Mouse (Mus musculus) small intestine, adult 2 months (tissue): ENCODE measurements around the gene Prrt4. TPM values are rescaled to one million over a fixed set of nuclear protein-coding genes. Genes with fewer than 3 reads are reported as not detected.

Experiments used
- H3K27ac ChIP-seq: fragments of 200-500 bp; 2 replicates; pipeline ENCODE4 v1.5.1; 2012; ENCODE audit warnings: low read depth, low read length, control low read depth, inconsistent platforms; ENCODE audit not compliant: insufficient read depth
- H3K27me3 ChIP-seq: fragments of 200-500 bp; 2 replicates; pipeline ENCODE4 v1.6.1; 2012; ENCODE audit warnings: mild to moderate bottlenecking, moderate library complexity, low read length, inconsistent platforms; ENCODE audit not compliant: control insufficient read depth, insufficient read depth
- H3K36me3 ChIP-seq: fragments of 200-500 bp; 2 replicates; pipeline ENCODE4 v1.6.1; 2012; ENCODE audit warnings: mild to moderate bottlenecking, low read length, control low read depth, inconsistent platforms; ENCODE audit not compliant: control insufficient read depth, insufficient read depth
- H3K4me1 ChIP-seq: fragments of 200-500 bp; 2 replicates; pipeline ENCODE4 v1.6.1; 2012; ENCODE audit warnings: low read length, inconsistent platforms, mixed read lengths; ENCODE audit not compliant: control insufficient read depth, insufficient read depth, insufficient read length
- H3K4me3 ChIP-seq: fragments of 200-500 bp; 2 replicates; pipeline ENCODE4 v1.5.1; 2012; ENCODE audit warnings: low read depth, mild to moderate bottlenecking, control low read depth, inconsistent platforms, low read length, moderate library complexity
- CTCF ChIP-seq: fragments of 200-500 bp; IDR thresholded peaks from 2 replicates; pipeline ENCODE4 v1.5.1; 2012; ENCODE audit warnings: low read depth, mild to moderate bottlenecking, control low read depth, inconsistent platforms, low read length, moderate library complexity, mixed read lengths; ENCODE audit not compliant: insufficient replicate concordance, insufficient read length; ENCODE audit errors: extremely low read depth
- POLR2A ChIP-seq: fragments of 200-500 bp; IDR thresholded peaks from 2 replicates; pipeline ENCODE4 v1.6.1; 2012; ENCODE audit warnings: low read depth, mild to moderate bottlenecking, control low read depth, inconsistent platforms, low read length, moderate library complexity
- WGBS: fragments of 180-500 bp; shearing (Covaris S2); methylation state at CpG from one replicate; pipeline ENCODE4 v1.1.7; 2018; 5-methylcytosine and 5-hydroxymethylcytosine counted together
- polyA plus RNA-seq: library from polyadenylated mRNA; depleted of rRNA; stranded (reverse); fragments of >200 nt; gene quantifications from 2 replicates; pipeline ENCODE4 v1.2.3, GENCODE M21; 2012; rRNA removed

Prrt4 gene
- polyA plus RNA-seq, 1 experiment, result 0.22 TPM

- 79% methylated on average over 13 of the region's 13 CpGs for WGBS
- Histone ChIP-seq H3K36me3 (peaks cover 6% of the 10 kb centered on the region), H3K4me3 (no peak overlapping the region), H3K27ac (no peak overlapping the region), H3K27me3 (no peaks in the 10 kb centered on the region), H3K4me1 (no peaks in the 10 kb centered on the region)
- TF ChIP-seq CTCF, result no peak
- no peak for TF ChIP-seq POLR2A
Observed at GRCm38 (mm10) chr6:29119990-29120389, 59.4 kb downstream of the Prrt4 start.

Other genes with a start within 250 kb of the Prrt4 start
- gene Lep, start 119.4 kb downstream of the Prrt4 start, polyA plus RNA-seq, result 0.13 TPM in 1 of 2 replicates, not detected in the other
- 0.90 and 1.2 TPM in 2 replicates for gene Rbm28, start 14.6 kb downstream of the Prrt4 start, polyA plus RNA-seq
- 15.0 and 15.6 TPM in 2 replicates for gene Impdh1, start 36.8 kb upstream of the Prrt4 start, polyA plus RNA-seq
- gene Hilpda, start 92.9 kb upstream of the Prrt4 start, polyA plus RNA-seq, result 5.5 and 5.8 TPM in 2 replicates
- 0.20 and 1.3 TPM in 2 replicates for gene Fam71f2, start 100.0 kb upstream of the Prrt4 start, polyA plus RNA-seq
- not detected in 2 replicates for gene Fam71f1, start 139.6 kb upstream of the Prrt4 start, polyA plus RNA-seq
- 12.2 and 19.3 TPM in 2 replicates for gene Calu, start 168.5 kb upstream of the Prrt4 start, polyA plus RNA-seq
- 0.14 and 0.24 TPM in 2 replicates for gene Opn1sw, start 208.9 kb upstream of the Prrt4 start, polyA plus RNA-seq
- gene Ccdc136, start 216.7 kb upstream of the Prrt4 start, polyA plus RNA-seq, result 0.74 and 1.8 TPM in 2 replicates